Mouse (Mus musculus) cerebellum, postnatal 36 days (tissue): Measurements from ENCODE around the gene Mtfp1.

ENCODE experiments used
- DNase-seq, 2 experiments: peaks; one replicate each; pipeline ENCODE4 v3.0.0; 2021 to 2022; ENCODE audit warnings: mixed read lengths in 2 of 2

Gene Mtfp1

DNA sequence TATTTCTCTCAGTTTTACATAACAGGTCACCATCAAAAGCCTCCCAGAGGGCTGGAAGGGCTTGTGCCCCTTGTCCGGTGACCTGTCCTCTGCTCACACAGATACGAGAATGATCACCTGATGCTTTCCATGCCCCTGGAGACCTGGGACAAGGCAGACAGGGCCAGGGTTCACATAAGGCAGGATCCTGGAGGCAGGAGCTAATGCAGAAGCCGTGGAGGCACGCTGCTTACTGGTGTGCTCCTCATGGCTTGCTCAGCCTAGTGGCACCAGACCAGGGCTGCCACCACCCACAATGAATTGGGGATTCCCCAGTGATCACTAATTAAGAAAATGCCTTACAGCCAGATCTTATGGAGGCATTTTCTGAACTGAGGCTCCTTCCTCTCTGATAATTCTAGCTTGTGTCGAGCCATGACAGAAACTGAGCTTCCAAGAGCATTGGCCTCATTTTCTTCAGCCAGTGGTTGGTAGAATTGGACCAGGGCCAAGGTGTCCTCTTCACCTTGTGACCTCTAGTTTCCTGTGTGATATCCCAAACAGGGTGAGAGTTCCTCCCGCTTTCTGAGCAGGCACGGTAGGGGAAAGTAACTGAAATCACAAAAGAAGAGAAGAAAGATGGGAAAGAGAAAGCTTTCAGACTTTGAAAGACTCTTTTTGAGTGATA lies 16.8 kb downstream of the Mtfp1 start:
- DNase-seq: no peak

DNA sequence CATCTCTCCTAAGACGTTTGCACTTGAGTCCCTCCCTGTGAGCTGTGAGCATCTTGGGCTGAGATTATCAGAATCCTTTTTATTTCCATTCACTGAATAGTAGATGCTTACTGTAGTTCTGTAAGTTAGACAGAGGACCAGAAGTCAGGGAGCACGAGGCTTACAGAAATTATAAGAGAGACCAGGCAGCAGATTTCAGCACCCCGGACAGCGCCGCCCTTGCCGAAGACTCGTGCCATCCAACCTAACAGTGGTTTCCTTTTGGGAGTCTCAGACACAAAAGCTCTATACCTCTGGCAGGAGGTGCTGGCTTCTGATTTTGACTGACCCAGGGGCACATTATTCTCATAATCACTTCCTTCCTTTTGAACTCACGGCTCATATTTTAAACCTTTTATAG lies 18.6 kb downstream of the Mtfp1 start:
- no peak for DNase-seq

DNA sequence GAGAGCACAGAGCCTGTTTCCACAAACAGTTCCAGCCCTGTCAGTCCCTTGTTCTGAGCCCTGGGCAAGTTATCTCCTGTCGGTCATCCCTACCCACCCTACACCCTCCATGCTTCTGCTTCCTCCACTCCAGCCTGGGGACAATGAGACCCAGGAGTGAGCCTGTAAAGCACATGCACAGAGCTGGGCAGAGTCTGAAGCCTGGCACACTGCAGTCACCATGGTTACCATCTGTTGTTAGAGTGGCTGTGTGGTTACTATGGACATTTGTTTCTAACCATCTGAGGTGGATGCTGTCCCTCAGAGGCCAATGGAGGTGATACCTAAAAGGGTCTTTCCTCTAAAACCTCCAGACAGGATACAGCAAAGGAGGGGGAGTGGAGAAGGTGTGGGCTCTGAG lies 25.6 kb downstream of the Mtfp1 start:
- no peak for DNase-seq

DNA sequence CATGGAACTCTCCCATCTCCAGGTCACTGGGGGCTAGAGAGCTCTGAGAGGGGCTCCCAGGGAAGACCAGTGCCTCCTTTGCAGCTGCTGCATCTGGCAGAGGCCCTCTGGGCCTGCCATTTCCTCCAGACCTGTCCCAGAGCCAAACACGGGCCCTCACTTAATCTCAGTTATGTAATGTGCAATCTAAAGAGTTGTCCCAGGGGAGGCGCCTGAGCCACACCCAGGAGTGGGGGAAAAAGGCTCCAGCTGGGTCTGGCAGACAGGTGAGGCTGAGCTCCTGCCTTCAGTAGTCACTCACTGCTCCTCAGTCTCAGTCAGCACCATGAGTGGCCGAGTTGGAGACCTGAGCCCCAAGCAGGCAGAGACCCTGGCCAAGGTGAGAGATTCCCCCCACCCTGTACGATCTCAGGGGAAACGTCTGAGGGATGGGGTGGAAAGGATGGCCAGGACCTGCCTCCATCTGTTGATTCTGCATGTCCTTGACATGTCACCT lies 30.6 kb downstream of the Mtfp1 start, which contains the start of gene Sec14l3:
Sec14l3 (plus strand) TSS at position 215 of the 496 bp plus-strand sequence.
- no peak for DNase-seq

DNA sequence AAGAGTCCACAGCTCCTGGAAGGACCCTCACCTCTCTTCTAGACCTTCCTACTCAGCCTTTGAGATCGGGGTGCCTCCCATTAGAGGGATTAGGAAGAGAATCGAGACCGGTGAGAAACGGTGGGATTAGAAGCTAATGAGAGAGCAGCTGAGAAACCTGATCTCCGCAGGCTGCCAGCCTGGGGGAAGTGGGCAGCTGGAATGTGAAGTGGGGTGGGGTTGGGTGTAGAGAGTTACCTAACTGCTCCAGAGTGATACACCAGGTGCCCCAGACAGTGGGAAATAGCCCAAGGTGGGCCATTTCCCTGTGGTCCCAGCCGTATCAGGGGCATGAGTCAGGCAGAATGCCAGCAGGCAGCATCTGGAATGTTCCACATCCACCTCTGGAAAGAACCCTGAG lies 32.3 kb downstream of the Mtfp1 start:
- DNase-seq: no peak

DNA sequence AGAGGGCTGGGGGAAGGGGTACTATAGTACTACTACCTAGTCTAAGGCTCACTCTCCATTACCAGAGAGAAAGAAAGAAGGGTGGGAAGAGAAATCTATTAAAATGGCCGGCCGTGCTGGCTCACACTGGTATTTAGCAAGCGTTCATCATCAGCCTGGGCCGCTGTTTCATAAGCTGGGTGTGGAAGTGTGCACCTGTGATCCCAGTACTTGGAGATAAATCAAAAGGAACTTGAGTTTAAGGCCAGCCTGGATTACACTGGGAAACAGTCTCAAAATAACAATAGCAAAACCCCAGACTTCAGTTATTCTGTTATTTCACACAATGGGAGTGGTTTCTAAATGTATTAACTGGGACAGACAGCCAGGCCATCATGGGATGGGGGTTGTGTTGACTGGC lies 32.7 kb downstream of the Mtfp1 start:
- DNase-seq: no peak

DNA sequence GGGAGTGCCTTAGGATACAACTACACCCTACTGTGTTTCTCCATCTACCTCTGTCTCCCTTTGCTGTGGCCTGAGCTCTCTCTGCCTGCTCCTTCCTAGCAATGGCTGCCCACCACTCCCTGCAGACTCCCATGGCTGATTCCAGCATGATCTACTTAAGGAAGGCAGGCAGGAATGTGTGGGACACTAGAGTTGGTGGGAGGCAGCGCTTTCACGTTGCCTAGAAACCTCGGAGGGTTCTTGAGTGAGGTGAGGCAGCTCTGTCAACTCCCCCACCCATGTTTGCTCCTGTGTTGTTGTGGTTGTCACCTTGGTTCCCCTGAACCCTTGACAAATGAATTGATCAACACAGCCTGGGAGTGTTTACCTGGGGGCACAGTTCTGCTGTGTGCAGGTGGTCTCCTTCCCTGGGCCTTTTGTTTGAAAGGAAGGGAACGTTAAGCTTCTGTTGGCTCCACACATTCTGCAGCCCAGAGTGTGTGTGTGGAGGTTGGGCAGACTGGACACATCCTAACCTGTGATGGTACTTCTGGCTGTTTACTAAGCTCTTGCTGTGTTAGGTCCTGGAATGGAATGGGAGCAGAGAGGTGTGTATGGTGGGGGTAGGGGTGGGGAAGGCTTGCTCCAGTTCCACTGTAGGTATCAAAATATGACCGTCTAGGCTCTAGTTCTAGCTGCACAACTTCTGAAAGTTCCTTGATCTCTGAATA lies 34.2 kb downstream of the Mtfp1 start:
- DNase-seq: no peak

DNA sequence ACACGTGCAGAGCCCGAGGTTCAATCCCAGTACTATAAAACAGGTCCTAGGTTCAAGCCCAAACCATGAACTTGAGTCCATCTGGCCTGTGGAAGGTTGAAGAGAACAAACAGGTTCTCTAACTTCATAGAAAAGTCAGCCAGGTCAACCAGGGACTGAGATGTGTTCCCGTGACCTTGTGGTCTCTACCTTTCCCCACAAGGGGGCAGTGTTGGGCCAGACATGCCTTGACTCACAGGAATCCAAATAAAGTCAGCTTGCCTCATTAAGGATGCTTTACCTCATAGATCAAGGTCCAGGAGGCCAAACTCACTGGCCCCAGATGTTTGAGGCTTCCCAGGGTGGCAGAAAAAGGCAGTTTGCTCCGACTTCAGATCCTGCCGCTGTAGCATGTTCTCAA lies 41.7 kb downstream of the Mtfp1 start:
- DNase-seq: peak; percentile 69 to 72

DNA sequence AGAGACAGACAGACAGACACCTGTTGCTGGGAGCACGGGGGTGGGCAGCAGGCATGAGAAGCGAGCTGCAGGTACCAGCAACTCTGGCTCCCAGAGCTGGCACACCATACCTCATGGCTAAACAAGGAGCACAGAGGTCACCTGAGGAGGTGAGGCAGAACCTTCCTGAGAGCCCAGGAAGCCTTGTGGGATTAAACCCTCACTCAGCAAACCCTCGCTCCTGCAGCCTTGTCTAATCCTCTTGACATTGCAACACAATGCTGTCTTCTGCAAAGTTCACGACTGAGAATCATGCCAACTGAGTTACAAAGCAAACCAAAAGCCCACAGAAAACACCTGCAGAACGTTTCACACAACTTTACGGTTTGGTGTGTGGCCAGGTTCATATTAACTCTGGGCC lies 46.8 kb downstream of the Mtfp1 start:
- DNase-seq: no peak

DNA sequence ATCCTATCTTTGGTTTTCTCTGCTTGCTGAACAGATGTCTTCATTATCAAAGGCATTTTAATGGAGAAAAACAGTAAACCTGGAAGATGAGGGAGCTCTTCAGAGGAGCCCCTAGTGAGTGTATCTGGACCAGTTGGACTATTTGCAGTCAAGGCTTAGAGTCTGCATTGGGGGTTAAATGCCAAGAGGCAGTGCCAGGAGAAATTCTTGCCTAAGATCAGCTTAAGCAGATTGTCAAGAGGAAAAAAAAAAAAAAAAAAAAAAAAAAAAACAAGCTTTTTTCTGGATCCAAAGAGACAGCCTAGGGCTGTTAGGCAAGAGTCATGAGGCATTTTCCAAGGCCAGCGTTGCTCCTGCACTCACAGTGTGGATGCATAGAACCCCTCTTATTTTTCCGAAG lies 47.5 kb downstream of the Mtfp1 start:
- DNase-seq: no peak

DNA sequence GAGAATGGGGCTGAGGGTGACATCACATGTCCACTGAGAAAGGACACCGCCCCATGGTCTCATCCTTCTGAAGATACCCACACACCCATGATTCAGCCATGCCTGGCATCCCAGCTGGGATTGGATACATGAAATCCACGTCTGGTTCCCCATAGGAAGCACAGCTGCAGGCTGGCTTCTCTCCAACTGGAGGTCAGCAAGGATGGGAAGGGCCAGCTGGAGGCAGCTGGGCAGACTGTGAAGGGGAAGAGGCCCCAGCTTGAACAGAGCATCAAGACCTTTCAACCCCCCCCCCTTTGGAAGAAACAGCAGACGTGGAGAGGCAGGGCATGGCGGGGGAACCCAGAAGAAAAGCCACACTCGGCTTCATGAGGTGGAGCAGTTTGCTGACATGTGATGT lies 48.7 kb downstream of the Mtfp1 start:
- no peak for DNase-seq

DNA sequence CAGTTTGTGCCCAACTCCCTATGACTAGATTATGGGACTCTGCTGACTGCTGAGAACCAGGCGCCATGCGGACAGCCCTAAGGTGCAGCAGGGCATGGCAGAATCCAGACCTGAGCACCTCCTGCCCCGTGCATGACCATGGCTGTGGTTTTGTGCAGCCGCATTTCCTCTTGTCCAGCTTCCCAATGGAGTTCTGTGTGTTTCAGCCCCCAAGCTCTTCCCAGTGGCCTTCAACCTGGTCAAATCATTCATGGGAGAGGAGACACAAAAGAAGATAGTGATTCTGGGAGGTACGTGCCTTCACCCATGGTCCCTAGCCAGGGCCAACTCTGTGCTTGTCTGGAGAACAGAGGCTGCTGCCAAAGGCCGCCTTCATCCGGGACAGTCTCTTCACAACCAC lies 52.2 kb downstream of the Mtfp1 start:
- no peak for DNase-seq
